Mouse (Mus musculus): ENCODE results near the gene Olfr1016.

- TF ChIP-seq POLR2A (IDR thresholded peaks at IDR 0.05; ENCODE audit: insufficient read length, low read depth) (no peak), E2F4 (IDR thresholded peaks at IDR 0.05; ENCODE audit: insufficient read depth) (no peak), TCF12 (IDR thresholded peaks at IDR 0.05; ENCODE audit: insufficient read depth, poor library complexity, severe bottlenecking) (no peak), MAX (IDR thresholded peaks at IDR 0.05; ENCODE audit: low read depth) (no peak), REST (IDR thresholded peaks at IDR 0.05; ENCODE audit: insufficient read depth, insufficient read length) (no peak), MYOG (IDR thresholded peaks at IDR 0.05; ENCODE audit: control insufficient read depth in 1 of 3, insufficient read depth in 1 of 3, insufficient read length in 2 of 3, low read depth in 2 of 3) (no peak), MYOD1 (IDR thresholded peaks at IDR 0.05; ENCODE audit: control insufficient read depth in 1 of 3, insufficient read length in 2 of 3, low read depth in 2 of 3) (no peak), SRF (IDR thresholded peaks at IDR 0.05; ENCODE audit: control insufficient read depth, insufficient read length, low read depth) (no peak), POLR2AphosphoS2 (IDR thresholded peaks at IDR 0.05; ENCODE audit: insufficient read length, low read depth) (no peak)
Observed at GRCm38 (mm10) chr2:85781717-85782116, 20.6 kb downstream of the Olfr1016 start, which contains the start of gene Olfr1015.

Data from myocyte (in vitro differentiated cells).